Mouse (Mus musculus): ENCODE data around the gene Efnb1. TPM values are rescaled to one million over a fixed set of nuclear protein-coding genes. Genes with fewer than 3 reads are reported as not detected.

Efnb1 gene
- polyA plus RNA-seq, 1 experiment from 2014 or later, result 26.9 TPM

DNA sequence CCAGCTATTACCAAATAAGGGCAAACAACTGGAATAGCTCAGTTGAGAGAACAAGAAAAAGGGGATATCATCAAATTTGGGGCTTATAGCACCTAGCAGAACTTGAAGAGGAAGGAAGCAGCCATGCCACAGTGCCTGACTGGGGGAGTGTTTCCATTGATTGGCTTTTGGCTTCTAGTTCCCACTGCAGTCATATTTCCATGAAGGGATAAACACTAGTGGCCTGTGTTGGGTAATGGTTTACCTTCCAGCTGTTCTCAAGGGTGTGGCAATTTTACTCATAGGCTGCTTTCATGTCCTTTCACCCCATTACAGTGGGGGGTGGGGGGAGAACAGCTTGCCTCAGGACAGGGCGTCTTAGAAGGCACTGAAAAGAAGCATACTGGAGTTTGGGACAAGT, 31.1 kb downstream of the Efnb1 start:
- no peak overlapping the region for H3K4me3 ChIP-seq (ENCODE audit: low read depth, low read length)
- H3K4me2 ChIP-seq (ENCODE audit: low read length), result no peak overlapping the region
- H3K4me1 ChIP-seq (replicated peaks; ENCODE audit: control insufficient read depth, insufficient read depth, low read length), result 0 out of 2 replicates have a peak, but pooled peaks cover 2% of the 10 kb centered on the region
- ATAC-seq (replicated peaks; ENCODE audit: low FRiP score, low TSS enrichment, low read depth) (no peak), DNase-seq (ENCODE audit: low spot score) (no peak)
- H3K27ac ChIP-seq (ENCODE audit: low read depth), result no peak overlapping the region
- no peak overlapping the region for H3K9ac ChIP-seq (ENCODE audit: low read length)
- H3K9me3 ChIP-seq (ENCODE audit: control insufficient read depth, low read length), result no peaks in the 10 kb centered on the region
- H3K36me3 ChIP-seq (ENCODE audit: control insufficient read depth, insufficient read depth, low read length), result no peaks in the 10 kb centered on the region
- 42% methylated on average over 1 of the region's 1 CpGs for WGBS
- H3K27me3 ChIP-seq (replicated peaks; ENCODE audit: control insufficient read depth, insufficient read depth, low read length), result peaks cover 13% of the 10 kb centered on the region; the same call in 1 of the 2 replicates

DNA sequence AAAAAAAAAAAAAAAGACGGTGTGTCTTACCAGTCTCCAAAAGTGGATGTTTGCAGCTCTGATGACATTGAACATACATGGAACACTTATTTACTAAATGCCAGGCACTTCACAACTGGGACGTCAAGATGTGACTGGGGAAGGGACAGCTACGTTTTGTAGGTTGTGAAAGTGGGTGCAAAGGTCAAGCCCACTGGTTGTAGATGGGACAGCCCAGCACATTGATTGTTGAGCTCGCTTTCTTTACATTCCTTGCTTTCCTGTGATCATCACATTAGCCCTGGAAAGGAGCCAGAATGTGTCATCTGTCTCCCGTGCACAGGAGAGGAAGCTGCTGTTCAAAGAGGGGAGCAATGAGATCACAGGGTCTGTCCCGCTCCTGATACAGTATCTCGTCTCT, 31.6 kb downstream of the Efnb1 start:
- ATAC-seq (replicated peaks; ENCODE audit: low FRiP score, low TSS enrichment, low read depth), result no peak
- H3K36me3 ChIP-seq (ENCODE audit: control insufficient read depth, insufficient read depth, low read length), result no peaks in the 10 kb centered on the region
- H3K27me3 ChIP-seq (replicated peaks; ENCODE audit: control insufficient read depth, insufficient read depth, low read length), result 0 out of 2 replicates have a peak, but pooled peaks cover 10% of the 10 kb centered on the region
- no peak overlapping the region for H3K9ac ChIP-seq (ENCODE audit: low read length)
- no peak overlapping the region for H3K4me2 ChIP-seq (ENCODE audit: low read length)
- WGBS, result 40% methylated on average over 7 of the region's 7 CpGs
- H3K9me3 ChIP-seq (ENCODE audit: control insufficient read depth, low read length), result no peaks in the 10 kb centered on the region
- no peak overlapping the region for H3K4me3 ChIP-seq (ENCODE audit: low read depth, low read length)
- DNase-seq (ENCODE audit: low spot score), result no peak
- H3K27ac ChIP-seq (ENCODE audit: low read depth), result no peak overlapping the region
- 0 out of 2 replicates have a peak, but pooled peaks cover 4% of the 10 kb centered on the region for H3K4me1 ChIP-seq (replicated peaks; ENCODE audit: control insufficient read depth, insufficient read depth, low read length)

DNA sequence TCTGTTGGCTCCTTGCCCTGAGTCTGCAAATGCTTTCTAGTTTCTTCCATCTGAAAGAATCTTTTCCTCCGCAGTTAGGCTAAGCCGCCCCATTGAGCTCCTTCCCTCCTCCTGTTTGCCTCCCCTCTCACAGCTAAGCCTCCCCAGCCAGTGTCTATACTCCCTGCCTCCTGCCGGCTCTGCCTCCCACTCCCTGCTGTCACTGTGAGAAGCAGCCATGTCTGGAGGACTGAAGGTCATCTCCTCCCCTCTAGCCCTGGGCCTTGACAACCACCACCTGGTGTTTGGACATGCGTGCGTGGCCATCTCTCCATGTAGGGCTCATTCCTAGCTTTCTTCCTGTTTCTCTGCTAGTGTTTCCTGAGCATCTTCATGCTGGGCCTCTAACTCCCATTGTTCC, 36.4 kb downstream of the Efnb1 start:
- 36% methylated on average over 5 of the region's 5 CpGs for WGBS
- no peak overlapping the region for H3K4me2 ChIP-seq (ENCODE audit: low read length)
- H3K9me3 ChIP-seq (ENCODE audit: control insufficient read depth, low read length), result no peaks in the 10 kb centered on the region
- 0 out of 2 replicates have a peak, but pooled peaks cover 16% of the 10 kb centered on the region for H3K27me3 ChIP-seq (replicated peaks; ENCODE audit: control insufficient read depth, insufficient read depth, low read length)
- DNase-seq (ENCODE audit: low spot score) (no peak), ATAC-seq (replicated peaks; ENCODE audit: low FRiP score, low TSS enrichment, low read depth) (0 out of 2 replicates have a peak, but pooled peaks have one; percentile 23)
- peak overlapping the region; percentile 38 for H3K27ac ChIP-seq (ENCODE audit: low read depth)
- H3K4me1 ChIP-seq (replicated peaks; ENCODE audit: control insufficient read depth, insufficient read depth, low read length), result 0 out of 2 replicates have a peak, but pooled peaks cover 4% of the 10 kb centered on the region
- H3K9ac ChIP-seq (ENCODE audit: low read length), result no peak overlapping the region
- no peaks in the 10 kb centered on the region for H3K36me3 ChIP-seq (ENCODE audit: control insufficient read depth, insufficient read depth, low read length)
- no peak overlapping the region for H3K4me3 ChIP-seq (ENCODE audit: low read depth, low read length)

DNA sequence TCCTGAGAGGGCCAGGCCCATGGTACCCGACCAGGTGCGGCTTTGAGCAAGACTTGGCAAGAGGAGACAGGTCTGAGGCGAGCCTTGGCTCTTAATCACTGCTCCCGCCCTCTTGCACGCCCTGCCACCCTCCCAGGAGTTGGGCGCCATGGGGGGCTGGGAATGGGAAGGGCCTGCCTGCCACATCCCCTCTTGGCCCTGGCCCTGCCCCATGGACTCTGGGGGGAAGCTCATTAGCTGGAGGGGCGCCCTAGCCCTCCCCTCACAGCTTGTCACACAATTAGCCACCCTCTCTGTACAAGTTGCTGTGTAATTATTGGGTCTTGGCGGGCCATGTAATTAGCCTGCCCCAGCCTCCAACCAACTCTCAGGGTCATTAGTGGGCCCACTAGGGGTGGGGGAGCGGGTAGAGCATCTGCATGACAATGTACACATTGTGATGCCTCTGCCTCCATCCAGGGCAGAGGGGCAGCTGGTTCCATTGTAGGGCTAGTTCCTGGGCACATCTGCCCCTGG, 49.2 kb downstream of the Efnb1 start:
- ATAC-seq (replicated peaks; ENCODE audit: low FRiP score, low TSS enrichment, low read depth), result no peak

DNA sequence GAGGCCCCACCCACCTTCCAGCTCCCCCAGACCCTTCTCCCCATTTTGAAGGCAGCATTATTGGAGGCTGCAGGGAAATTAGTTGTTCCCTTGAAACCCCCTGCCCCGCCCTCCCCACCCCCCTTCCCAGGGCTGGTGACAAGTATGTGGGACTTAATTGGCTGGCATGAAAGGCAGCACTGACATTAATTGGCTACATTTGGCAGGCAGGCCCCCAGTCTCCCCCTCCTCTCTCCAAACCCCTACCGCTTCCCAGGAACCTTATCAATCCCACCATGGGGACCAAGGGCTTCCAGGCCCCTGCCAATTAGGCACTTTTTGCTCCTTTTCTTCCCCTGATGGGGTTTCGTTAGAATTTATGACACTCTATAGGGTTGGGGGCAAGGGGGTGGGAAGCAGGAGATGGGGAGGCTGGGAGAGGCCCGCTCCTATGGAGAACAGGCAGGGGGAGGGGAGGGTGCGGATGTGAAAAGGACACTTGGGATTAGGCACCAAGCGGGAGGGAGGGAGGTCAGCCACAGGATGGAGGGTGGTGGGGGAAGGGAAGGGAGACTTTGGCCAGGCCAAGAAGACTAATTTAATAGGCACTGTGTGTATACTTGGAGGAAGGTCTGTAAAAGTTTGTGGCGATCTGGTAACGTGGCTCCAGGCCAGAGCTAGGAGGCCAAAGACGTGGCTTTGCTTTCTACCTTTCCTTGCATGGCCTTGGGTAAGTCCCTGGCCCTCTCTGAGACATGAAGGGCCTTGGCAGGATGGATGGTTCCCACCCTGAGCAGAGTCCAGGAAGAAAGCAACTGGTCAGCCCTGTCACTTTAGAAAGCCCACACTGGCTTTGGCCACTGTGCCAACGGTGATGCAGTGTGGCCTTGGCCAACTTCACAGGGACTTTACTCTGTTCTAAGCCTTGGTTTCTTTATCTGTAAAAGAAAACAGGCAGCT, 50.8 kb downstream of the Efnb1 start:
- no peak for ATAC-seq (replicated peaks; ENCODE audit: low FRiP score, low TSS enrichment, low read depth)
- Histone ChIP-seq H3K27me3 (replicated peaks; ENCODE audit: control insufficient read depth, insufficient read depth, low read length) (peaks cover 14% of the 10 kb centered on the region; the same call in 1 of the 2 replicates), H3K36me3 (ENCODE audit: control insufficient read depth, insufficient read depth, low read length) (no peaks in the 10 kb centered on the region), H3K27ac (ENCODE audit: low read depth) (no peak overlapping the region), H3K4me1 (replicated peaks; ENCODE audit: control insufficient read depth, insufficient read depth, low read length) (no peaks in the 10 kb centered on the region), H3K9ac (ENCODE audit: low read length) (no peak overlapping the region), H3K9me3 (ENCODE audit: control insufficient read depth, low read length) (no peaks in the 10 kb centered on the region), H3K4me3 (ENCODE audit: low read depth, low read length) (no peak overlapping the region), H3K4me2 (ENCODE audit: low read length) (no peak overlapping the region)
- no peak for DNase-seq (ENCODE audit: low spot score)
- WGBS, result 43% methylated on average over 10 of the region's 10 CpGs

More for the DNA sequence above, 49.2 kb downstream of the Efnb1 start:
- Histone ChIP-seq H3K36me3 (ENCODE audit: control insufficient read depth, insufficient read depth, low read length) (no peaks in the 10 kb centered on the region), H3K4me3 (ENCODE audit: low read depth, low read length) (no peak overlapping the region), H3K4me2 (ENCODE audit: low read length) (no peak overlapping the region), H3K4me1 (replicated peaks; ENCODE audit: control insufficient read depth, insufficient read depth, low read length) (no peaks in the 10 kb centered on the region), H3K9me3 (ENCODE audit: control insufficient read depth, low read length) (no peaks in the 10 kb centered on the region), H3K27me3 (replicated peaks; ENCODE audit: control insufficient read depth, insufficient read depth, low read length) (peaks cover 11% of the 10 kb centered on the region; the same call in 1 of the 2 replicates), H3K9ac (ENCODE audit: low read length) (no peak overlapping the region), H3K27ac (ENCODE audit: low read depth) (no peak overlapping the region)
- 68% methylated on average over 9 of the region's 9 CpGs for WGBS
- no peak for DNase-seq (ENCODE audit: low spot score)

DNA sequence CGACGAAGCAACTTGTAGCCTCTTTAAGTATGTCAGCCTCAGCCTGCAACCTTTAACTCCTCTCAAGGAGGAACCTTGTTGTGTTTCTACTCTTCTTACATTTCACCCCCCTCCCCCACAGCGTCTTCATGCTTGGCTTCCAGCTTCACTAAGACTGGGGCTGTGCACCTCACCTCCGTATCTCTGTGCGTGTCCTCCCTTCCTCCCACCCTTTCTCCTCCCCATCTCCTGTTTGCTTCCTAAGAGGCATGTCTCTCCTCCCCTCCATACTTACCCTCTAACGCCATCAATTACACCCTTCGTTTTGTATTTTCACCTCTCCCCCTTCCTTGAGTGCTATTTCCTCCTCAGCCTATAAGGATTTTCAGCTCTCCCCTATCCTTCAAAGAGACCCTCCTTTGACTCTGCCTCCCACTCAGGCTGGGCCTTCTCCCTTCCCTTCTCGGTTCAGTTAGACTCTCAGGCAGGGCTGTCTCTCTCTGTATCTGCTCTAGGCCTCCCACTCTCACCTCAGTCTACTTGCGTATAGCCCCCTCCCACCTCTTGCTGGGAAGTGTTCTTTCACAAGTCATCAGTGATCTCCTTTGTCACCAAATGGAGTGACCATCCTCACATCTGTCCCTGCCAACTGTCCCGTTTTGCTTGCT, 55.6 kb downstream of the Efnb1 start:
- Histone ChIP-seq H3K27me3 (replicated peaks; ENCODE audit: control insufficient read depth, insufficient read depth, low read length) (peaks cover 31% of the 10 kb centered on the region; the same call in 1 of the 2 replicates), H3K4me1 (replicated peaks; ENCODE audit: control insufficient read depth, insufficient read depth, low read length) (no peaks in the 10 kb centered on the region), H3K27ac (ENCODE audit: low read depth) (no peak overlapping the region), H3K36me3 (ENCODE audit: control insufficient read depth, insufficient read depth, low read length) (no peaks in the 10 kb centered on the region), H3K4me2 (ENCODE audit: low read length) (no peak overlapping the region), H3K9ac (ENCODE audit: low read length) (no peak overlapping the region), H3K9me3 (ENCODE audit: control insufficient read depth, low read length) (no peaks in the 10 kb centered on the region), H3K4me3 (ENCODE audit: low read depth, low read length) (no peak overlapping the region)
- no peak for DNase-seq (ENCODE audit: low spot score)
- WGBS, result 56% methylated on average over 10 of the region's 10 CpGs
- no peak for ATAC-seq (replicated peaks; ENCODE audit: low FRiP score, low TSS enrichment, low read depth)

DNA sequence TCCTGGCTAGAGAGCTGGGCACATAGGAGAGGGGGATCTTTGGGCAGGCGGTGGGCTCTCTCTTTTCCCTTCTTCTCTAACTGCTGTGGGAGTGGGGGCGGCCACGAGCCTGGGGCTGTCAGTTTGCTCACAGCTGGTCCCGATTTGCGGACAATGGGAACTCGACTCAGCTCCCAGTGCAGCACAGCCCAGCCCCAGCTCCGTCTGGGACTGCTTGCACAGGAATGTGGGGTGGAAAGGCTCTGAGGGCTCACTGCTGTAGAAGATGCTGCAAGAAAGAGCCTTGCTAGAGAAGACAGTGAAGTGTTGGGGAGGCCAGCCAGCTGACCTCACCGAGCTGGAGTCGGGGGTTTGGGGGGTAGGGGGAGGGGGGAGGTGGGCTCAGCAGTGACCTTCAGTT, 61.0 kb downstream of the Efnb1 start:
- H3K27me3 ChIP-seq (replicated peaks; ENCODE audit: control insufficient read depth, insufficient read depth, low read length), result peaks cover 20% of the 10 kb centered on the region; the same call in 1 of the 2 replicates
- DNase-seq (ENCODE audit: low spot score) (no peak), ATAC-seq (replicated peaks; ENCODE audit: low FRiP score, low TSS enrichment, low read depth) (no peak)
- 36% methylated on average over 9 of the region's 9 CpGs for WGBS
- H3K9me3 ChIP-seq (ENCODE audit: control insufficient read depth, low read length), result no peaks in the 10 kb centered on the region
- H3K4me3 ChIP-seq (ENCODE audit: low read depth, low read length), result no peak overlapping the region
- H3K9ac ChIP-seq (ENCODE audit: low read length), result no peak overlapping the region
- H3K36me3 ChIP-seq (ENCODE audit: control insufficient read depth, insufficient read depth, low read length), result no peaks in the 10 kb centered on the region
- no peaks in the 10 kb centered on the region; the same call in 1 of the 2 replicates for H3K4me1 ChIP-seq (replicated peaks; ENCODE audit: control insufficient read depth, insufficient read depth, low read length)
- no peak overlapping the region for H3K4me2 ChIP-seq (ENCODE audit: low read length)
- H3K27ac ChIP-seq (ENCODE audit: low read depth), result no peak overlapping the region

DNA sequence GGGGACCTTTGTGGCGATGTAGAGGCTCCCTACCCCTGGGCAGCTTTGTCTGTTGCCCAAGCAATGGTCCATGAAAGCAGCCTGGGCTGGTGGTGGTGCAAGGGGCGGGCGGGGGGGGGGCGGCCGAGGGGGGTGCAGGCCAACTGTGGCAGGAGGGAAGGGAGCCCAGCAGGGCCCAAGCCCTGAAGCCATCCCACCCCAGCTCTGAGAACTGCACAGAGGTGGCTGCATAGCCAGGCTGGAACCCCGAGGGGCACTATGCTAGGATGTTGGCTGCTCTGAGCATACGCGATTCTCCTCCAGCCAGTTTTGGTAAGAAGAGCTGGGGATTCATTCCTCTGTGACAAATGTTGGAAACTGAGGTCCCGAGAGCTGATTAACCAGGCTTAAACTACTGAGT, 62.6 kb downstream of the Efnb1 start:
- H3K9ac ChIP-seq (ENCODE audit: low read length), result peak overlapping the region; percentile 13; the same call in 1 of the 2 replicates
- ATAC-seq (replicated peaks; ENCODE audit: low FRiP score, low TSS enrichment, low read depth), result no peak

More for the DNA sequence above, 62.6 kb downstream of the Efnb1 start:
- DNase-seq (ENCODE audit: low spot score), result no peak
- Histone ChIP-seq H3K27me3 (replicated peaks; ENCODE audit: control insufficient read depth, insufficient read depth, low read length) (peaks cover 16% of the 10 kb centered on the region; the same call in 1 of the 2 replicates), H3K27ac (ENCODE audit: low read depth) (peak overlapping the region; percentile 65), H3K4me1 (replicated peaks; ENCODE audit: control insufficient read depth, insufficient read depth, low read length) (no peaks in the 10 kb centered on the region; the same call in 1 of the 2 replicates), H3K4me3 (ENCODE audit: low read depth, low read length) (peak overlapping the region; percentile 20; the same call in 1 of the 2 replicates), H3K4me2 (ENCODE audit: low read length) (peak overlapping the region; percentile 45), H3K36me3 (ENCODE audit: control insufficient read depth, insufficient read depth, low read length) (no peaks in the 10 kb centered on the region), H3K9me3 (ENCODE audit: control insufficient read depth, low read length) (no peaks in the 10 kb centered on the region)
- WGBS, result 30% methylated on average over 6 of the region's 9 CpGs
